Mouse (Mus musculus) testis, adult 2 months (tissue): ENCODE measurements at regions not wholly inside any gene's neighbourhood (a gene's known extent, or its start where the extent isn't known, plus 50 kb on each side); places are given as distances from the start of the nearest gene placed in this dataset.

Experiments used
- CTCF ChIP-seq: fragments of 200-500 bp; IDR thresholded peaks from 2 replicates; pipeline ENCODE4 v1.5.1; 2012; ENCODE audit warnings: low read depth, mild to moderate bottlenecking, inconsistent platforms, low read length, moderate library complexity; ENCODE audit not compliant: control insufficient read depth, insufficient read depth, insufficient replicate concordance
- POLR2A ChIP-seq: fragments of 200-500 bp; IDR thresholded peaks from 2 replicates; pipeline ENCODE4 v1.6.1; 2012; ENCODE audit warnings: low read depth, mild to moderate bottlenecking, inconsistent platforms, low read length, moderate library complexity; ENCODE audit not compliant: control insufficient read depth

DNA sequence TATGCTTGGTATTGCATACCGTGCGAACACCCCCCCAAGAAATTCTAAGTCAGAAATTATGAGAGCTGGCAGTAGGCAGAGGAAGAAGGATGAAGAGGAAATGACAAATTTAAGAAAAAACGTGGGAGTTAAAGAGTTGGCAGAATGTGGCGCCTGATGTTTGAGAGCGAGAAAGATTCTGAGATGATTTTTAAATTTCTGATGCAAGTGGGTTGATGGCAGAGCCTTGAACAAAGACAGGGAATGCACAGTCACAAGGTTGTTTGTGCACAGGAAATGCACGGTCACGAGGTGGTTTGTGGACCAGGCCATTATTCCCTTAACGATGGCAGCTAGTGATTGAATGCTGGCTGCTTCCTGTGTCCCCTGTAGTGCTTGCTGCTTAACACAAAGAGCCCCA lies 256.3 kb upstream of the Pex5l start:
- TF ChIP-seq POLR2A (no peak), CTCF (no peak)
